Mouse (Mus musculus): ENCODE results near the gene Ccdc9b.

DNA sequence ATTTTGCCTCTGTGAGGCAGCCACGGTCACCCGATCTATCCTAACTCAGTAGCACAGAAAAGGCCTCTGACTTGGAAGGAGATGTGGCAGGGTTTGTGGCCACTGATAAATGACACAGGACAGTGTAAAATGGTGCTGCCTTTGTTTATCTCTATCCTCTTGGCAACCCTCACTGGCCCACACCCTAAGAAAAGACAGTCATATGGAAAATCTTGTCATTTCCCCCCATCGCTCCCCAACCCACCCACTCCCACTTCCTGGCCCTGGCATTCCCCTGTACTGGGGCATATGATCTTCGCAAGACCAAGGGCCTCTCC is 9.7 kb downstream of the Ccdc9b start:
- TF ChIP-seq POLR2A (IDR thresholded peaks at IDR 0.05; ENCODE audit: low read depth, low read length), result no peak
- no peak for TF ChIP-seq TCF12 (IDR thresholded peaks at IDR 0.05; ENCODE audit: low read depth, low read length)
- TF ChIP-seq RCOR1 (conservative IDR thresholded peaks at IDR 0.05; ENCODE audit: low read depth, low read length), result no peak
- TF ChIP-seq CHD1 (IDR thresholded peaks at IDR 0.05; ENCODE audit: low read depth, low read length), result no peak
- TF ChIP-seq GABPA (IDR thresholded peaks at IDR 0.05; ENCODE audit: insufficient replicate concordance, low read depth, low read length), result no peak
- no peak for TF ChIP-seq CTCF (conservative IDR thresholded peaks at IDR 0.05 in 1 of 2, IDR thresholded peaks at IDR 0.05 in 1 of 2; ENCODE audit: low read depth in 2 of 2, low read length in 2 of 2)
- TF ChIP-seq EP300 (IDR thresholded peaks at IDR 0.05; ENCODE audit: low read length), result no peak
- no peak for TF ChIP-seq ZC3H11A (IDR thresholded peaks at IDR 0.05; ENCODE audit: low read depth, low read length)

All from CH12.LX (cell line).